Mouse (Mus musculus) heart, embryonic 14.5 days (tissue): Measurements from ENCODE around the gene Hint1. TPM values are rescaled to one million over a fixed set of nuclear protein-coding genes. Genes with fewer than 3 reads are reported as not detected.
A peak's percentile ranks its signal among the peaks of the same experiment; 100 is the strongest.

Source experiments
- ATAC-seq: fragments of 200-750 bp; cut with Nextera tagmentation; 2 replicates; pipeline ENCODE4 v1.8.0; 2017; ENCODE audit warnings: low read depth, moderate TSS enrichment; ENCODE audit not compliant: insufficient number of reproducible peaks, insufficient read depth, low FRiP score
- H3K27ac ChIP-seq, 2 experiments: fragments of 200-500 bp in 1 of 2; fragments of 300-500 bp in 1 of 2; sonication (generic) in 1 of 2; replicated peaks in 1 of 2; 2 replicates each; pipeline ENCODE4 v1.5.1; 2012 to 2014; ENCODE audit warnings: low read depth in 2 of 2, low read length in 2 of 2, control low read depth in 1 of 2, mild to moderate bottlenecking in 1 of 2, mixed read lengths in 1 of 2; ENCODE audit not compliant: control insufficient read depth in 1 of 2, insufficient read depth in 1 of 2
- H3K27me3 ChIP-seq: fragments of 300-500 bp; sonication (generic); 2 replicates; pipeline ENCODE4 v1.6.1; 2014; ENCODE audit warnings: mild to moderate bottlenecking, low read length, control low read depth; ENCODE audit not compliant: control insufficient read depth, insufficient read depth
- H3K36me3 ChIP-seq: fragments of 300-500 bp; sonication (generic); 2 replicates; pipeline ENCODE4 v1.6.1; 2014; ENCODE audit warnings: mild to moderate bottlenecking, control low read depth, low read length, mixed read lengths; ENCODE audit not compliant: control insufficient read depth, insufficient read depth
- H3K4me1 ChIP-seq, 2 experiments: fragments of 200-500 bp in 1 of 2; fragments of 300-500 bp in 1 of 2; sonication (generic) in 1 of 2; 2 replicates each; pipeline ENCODE4 v1.6.1; 2012 to 2014; ENCODE audit warnings: low read length in 2 of 2, control low read depth in 1 of 2, mixed read lengths in 1 of 2; ENCODE audit not compliant: control insufficient read depth in 2 of 2, insufficient read depth in 2 of 2
- H3K4me2 ChIP-seq: fragments of 300-500 bp; sonication (generic); 2 replicates; pipeline ENCODE4 v1.6.1; 2014; ENCODE audit warnings: mild to moderate bottlenecking, low read length
- H3K4me3 ChIP-seq, 2 experiments: fragments of 200-500 bp in 1 of 2; fragments of 300-500 bp in 1 of 2; sonication (generic) in 1 of 2; 2 replicates each; pipeline ENCODE4 v1.5.1; 2012 to 2014; ENCODE audit warnings: low read length in 2 of 2, mild to moderate bottlenecking in 2 of 2, control low read depth in 1 of 2, low read depth in 1 of 2, moderate library complexity in 1 of 2; ENCODE audit not compliant: control insufficient read depth in 1 of 2, insufficient read depth in 1 of 2
- H3K9ac ChIP-seq: fragments of 300-500 bp; sonication (generic); 2 replicates; pipeline ENCODE4 v1.6.1; 2014; ENCODE audit warnings: mild to moderate bottlenecking, low read length
- H3K9me3 ChIP-seq: fragments of 300-500 bp; sonication (generic); 2 replicates; pipeline ENCODE4 v1.6.1; 2016; ENCODE audit warnings: low read length, control low read depth; ENCODE audit not compliant: control insufficient read depth
- WGBS: fragments of 180-500 bp; shearing (Covaris S2); extraction: QIAGEN DNeasy Blood & Tissue Kit; methylation state at CpG from one replicate; pipeline ENCODE4 v1.1.7; 2014; 5-methylcytosine and 5-hydroxymethylcytosine counted together
- polyA plus RNA-seq: library from polyadenylated mRNA; unstranded; fragments of >200 nt; fragmentation: Nextera tagmentation; extraction: Ambion mirVana; gene quantifications from 2 replicates; pipeline ENCODE4 v1.2.1, GENCODE M21; 2014

The Hint1 gene
- polyA plus RNA-seq, 1 experiment from 2014 or later: 753 TPM

- Histone ChIP-seq H3K9ac (no peak overlapping the region), H3K36me3 (no peaks in the 10 kb centered on the region), H3K4me1 (peaks cover 3 to 5% of the 10 kb centered on the region in 2 experiments; a peak in 3 of 4 replicates), H3K4me2 (no peak overlapping the region), H3K27me3 (no peaks in the 10 kb centered on the region), H3K27ac (no peak overlapping the region), H3K9me3 (no peaks in the 10 kb centered on the region), H3K4me3 (no peak overlapping the region)
- 76% methylated on average over 5 of the region's 5 CpGs for WGBS
- ATAC-seq: no peak
These were observed 31.3 kb downstream of the Hint1 start for GRCm38 (mm10) chr11:54897470-54897869.

DNA sequence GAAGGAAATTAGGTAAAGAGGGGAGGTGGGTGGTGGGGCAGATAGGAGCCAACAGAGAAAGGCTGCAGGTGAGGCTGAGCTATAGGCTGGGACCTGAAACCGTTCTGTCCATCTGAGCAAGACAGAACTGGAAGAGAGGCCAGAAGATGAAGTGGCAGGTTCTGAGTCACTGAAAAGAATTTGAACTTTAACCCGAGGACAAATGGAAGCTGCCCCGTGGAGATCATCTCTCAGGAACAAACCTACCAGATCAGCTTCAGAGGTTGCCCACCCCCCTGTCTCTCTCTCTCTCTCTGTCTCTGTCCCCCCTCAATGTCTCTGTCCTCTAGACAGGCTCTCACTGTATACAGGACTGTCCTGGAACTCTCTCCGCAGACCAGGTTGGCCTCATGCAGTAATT lies 33.5 kb downstream of the Hint1 start:
- H3K36me3 ChIP-seq: no peaks in the 10 kb centered on the region
- 73% methylated on average over 4 of the region's 4 CpGs for WGBS
- H3K4me2 ChIP-seq: no peak overlapping the region
- H3K27me3 ChIP-seq: no peaks in the 10 kb centered on the region
- H3K9me3 ChIP-seq: no peaks in the 10 kb centered on the region
- peaks cover 17 to 22% of the 10 kb centered on the region in 2 experiments for H3K4me1 ChIP-seq
- no peak overlapping the region for H3K9ac ChIP-seq
- H3K4me3 ChIP-seq: no peak overlapping the region
- no peak overlapping the region for H3K27ac ChIP-seq
- ATAC-seq: no peak

DNA sequence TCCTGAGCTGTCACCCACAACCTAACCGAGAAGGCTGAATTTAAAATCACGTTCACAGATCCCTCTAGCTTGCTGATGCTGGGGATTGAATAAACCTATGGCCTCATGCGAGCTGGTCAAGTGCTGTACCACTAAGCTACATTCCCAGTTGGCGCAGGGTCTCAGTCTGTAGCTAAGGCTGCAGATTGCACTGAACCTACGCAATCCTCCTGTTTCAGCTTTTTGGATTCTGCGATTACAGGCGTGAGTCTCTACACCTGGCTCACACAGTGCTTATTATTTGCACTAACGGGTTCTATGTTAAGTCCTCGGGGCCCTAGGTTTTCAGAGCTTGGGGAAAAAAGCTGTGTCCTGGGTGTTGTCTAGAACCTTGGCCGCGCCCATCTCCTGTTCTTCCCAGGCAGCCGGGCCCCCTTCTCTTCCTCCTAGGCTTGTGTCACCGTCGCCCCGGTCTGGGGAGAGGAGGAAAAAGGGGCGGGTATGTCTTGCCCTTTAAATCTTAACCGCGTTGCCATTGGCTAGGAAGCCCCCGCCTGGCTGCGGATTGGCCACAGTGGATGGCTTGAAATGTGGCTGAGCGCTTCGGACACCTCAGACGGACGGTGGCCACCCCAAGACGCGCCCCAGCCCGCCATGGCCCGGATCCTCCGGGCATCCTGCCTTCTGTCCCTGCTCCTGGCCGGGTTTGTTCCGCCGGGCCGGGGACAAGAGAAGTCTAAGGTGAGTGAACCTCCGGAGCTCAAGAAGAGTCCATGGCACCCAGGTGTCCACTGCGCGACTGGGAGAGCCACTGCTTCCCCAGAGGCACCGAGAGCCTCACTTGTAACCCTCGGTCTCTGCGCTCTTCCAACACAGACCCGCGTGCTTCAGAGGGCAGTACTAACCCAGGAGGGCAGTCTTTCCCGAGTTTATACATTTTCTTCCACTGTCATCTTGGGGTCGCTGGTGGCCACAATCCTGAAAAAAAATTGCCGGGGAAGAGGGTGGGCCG lies 36.4 kb downstream of the Hint1 start, which contains the start of gene Gpx3:
Gene Gpx3 (plus strand): TSS at position 121 of the 991 bp plus-strand sequence.
- H3K4me2 ChIP-seq: peak within 1 kb of the TSS; percentile 70
- peak; percentile 77 for ATAC-seq
- H3K9ac ChIP-seq: peak within 1 kb of the TSS; percentile 69
- H3K36me3 ChIP-seq: peaks cover 8% of the 10 kb centered on the region; the same call in 1 of the 2 replicates
- H3K4me3 ChIP-seq: peak within 1 kb of the TSS; percentile 45 to 65
- H3K27ac ChIP-seq: peak within 1 kb of the TSS; percentile 40 to 67
- H3K9me3 ChIP-seq: no peaks in the 10 kb centered on the region
- H3K4me1 ChIP-seq: peaks cover 28 to 43% of the 10 kb centered on the region in 2 experiments
- H3K27me3 ChIP-seq: no peaks in the 10 kb centered on the region
- 11% methylated on average over 44 of the region's 45 CpGs for WGBS

DNA sequence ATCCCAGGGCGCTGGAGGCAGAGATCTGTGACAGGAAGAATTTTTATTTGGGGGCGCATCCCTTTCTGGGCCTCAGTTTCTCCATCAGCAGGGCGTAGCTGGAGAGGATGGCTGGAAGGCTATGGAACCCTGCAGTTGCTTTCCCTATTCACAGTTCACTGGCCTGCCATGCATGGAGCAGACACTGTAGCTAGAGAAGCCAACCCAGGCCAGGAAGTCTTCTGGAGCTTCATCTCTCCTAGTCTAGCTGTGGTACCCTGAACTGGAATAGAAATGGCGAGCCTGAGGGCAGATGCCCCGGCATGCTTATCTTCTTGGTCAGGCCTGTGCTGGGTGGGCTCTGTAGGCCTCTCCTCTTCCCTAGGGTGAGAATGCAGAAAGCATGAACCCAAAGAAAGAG lies 37.2 kb downstream of the Hint1 start:
- H3K4me2 ChIP-seq: peak overlapping the region; percentile 70
- H3K9ac ChIP-seq: peak overlapping the region; percentile 69
- WGBS: 37% methylated on average over 5 of the region's 5 CpGs
- ATAC-seq: no peak
- H3K4me3 ChIP-seq: peak overlapping the region; percentile 45 to 65
- no peaks in the 10 kb centered on the region for H3K9me3 ChIP-seq
- H3K4me1 ChIP-seq: peaks cover 28 to 43% of the 10 kb centered on the region in 2 experiments
- peaks cover 15% of the 10 kb centered on the region for H3K36me3 ChIP-seq
- H3K27ac ChIP-seq: peak overlapping the region; percentile 40 to 67; a peak in 3 of 4 replicates
- no peaks in the 10 kb centered on the region for H3K27me3 ChIP-seq

- Histone ChIP-seq H3K4me3 (peak overlapping the region; percentile 45 to 65), H3K27ac (peak overlapping the region; percentile 58 to 67), H3K4me2 (peak overlapping the region; percentile 70), H3K36me3 (peaks cover 21% of the 10 kb centered on the region), H3K27me3 (no peaks in the 10 kb centered on the region), H3K9ac (peak overlapping the region; percentile 69; the same call in 1 of the 2 replicates), H3K9me3 (no peaks in the 10 kb centered on the region), H3K4me1 (peaks cover 28 to 43% of the 10 kb centered on the region in 2 experiments)
- ATAC-seq: peak; percentile 61
- 21% methylated on average over 4 of the region's 4 CpGs for WGBS
These were observed 37.9 kb downstream of the Hint1 start for GRCm38 (mm10) chr11:54903940-54904706.

DNA sequence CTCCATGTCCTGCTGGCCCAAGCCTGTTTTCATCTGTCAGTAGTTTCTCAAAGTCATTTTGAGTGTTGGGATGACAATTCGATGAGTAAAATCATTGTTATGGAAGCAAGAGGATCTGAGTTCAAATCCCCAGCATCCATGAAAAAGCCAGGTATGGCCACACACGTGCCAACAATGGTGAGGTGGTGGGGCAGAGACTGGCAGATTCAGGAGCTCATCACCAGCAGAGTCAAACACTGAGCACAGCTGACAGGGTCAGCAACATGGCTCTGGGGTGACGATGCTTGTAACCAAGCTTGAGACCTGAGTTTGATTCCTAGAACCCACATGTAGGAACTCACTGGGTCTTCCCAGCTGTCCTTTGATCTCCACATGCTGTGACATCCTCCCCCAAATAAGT lies 38.9 kb downstream of the Hint1 start:
- Histone ChIP-seq H3K27ac (peak overlapping the region in 1 of 2 experiments; percentile 47; a peak in 2 of 4 replicates), H3K27me3 (no peaks in the 10 kb centered on the region), H3K4me3 (no peak overlapping the region), H3K36me3 (peaks cover 31% of the 10 kb centered on the region), H3K9ac (no peak overlapping the region), H3K4me1 (peaks cover 28 to 43% of the 10 kb centered on the region in 2 experiments), H3K9me3 (no peaks in the 10 kb centered on the region), H3K4me2 (no peak overlapping the region)
- ATAC-seq: no peak
- WGBS: 79% methylated on average over 3 of the region's 3 CpGs

- 33% methylated on average over 4 of the region's 4 CpGs for WGBS
- Histone ChIP-seq H3K36me3 (peaks cover 39% of the 10 kb centered on the region), H3K9me3 (no peaks in the 10 kb centered on the region), H3K27me3 (no peaks in the 10 kb centered on the region), H3K27ac (peak overlapping the region; percentile 29 to 44), H3K9ac (peak overlapping the region; percentile 1; the same call in 1 of the 2 replicates), H3K4me3 (no peak overlapping the region), H3K4me1 (peaks cover 28 to 43% of the 10 kb centered on the region in 2 experiments), H3K4me2 (no peak overlapping the region)
- no peak for ATAC-seq
These were observed 39.7 kb downstream of the Hint1 start for GRCm38 (mm10) chr11:54905931-54906330.
